Mouse (Mus musculus) liver, postnatal 0 days (tissue): ENCODE data around the gene Hypm. TPM values are rescaled to one million over a fixed set of nuclear protein-coding genes. Genes with fewer than 3 reads are reported as not detected.

ENCODE experiments used
- ATAC-seq: fragments of 200-750 bp; cut with Nextera tagmentation; 2 replicates; pipeline ENCODE4 v1.8.0; 2017; ENCODE audit warnings: mild to moderate bottlenecking, moderate library complexity
- DNase-seq: peaks from one replicate; pipeline ENCODE4 v3.0.0-alpha.2; 2016
- H3K27ac ChIP-seq: fragments of 300-500 bp; sonication (generic); 2 replicates; pipeline ENCODE4 v1.5.1; 2014; ENCODE audit warnings: antibody characterized with exemption, moderate library complexity, mild to moderate bottlenecking, low read depth
- H3K27me3 ChIP-seq: fragments of 300-500 bp; sonication (generic); 2 replicates; pipeline ENCODE4 v1.6.1; 2014; ENCODE audit warnings: low read length, control low read depth, mixed read lengths; ENCODE audit not compliant: insufficient read depth
- H3K36me3 ChIP-seq: fragments of 300-500 bp; sonication (generic); replicated peaks from 2 replicates; pipeline ENCODE4 v1.6.1; 2014; ENCODE audit warnings: mild to moderate bottlenecking, control low read depth, low read length, moderate library complexity, mixed read lengths; ENCODE audit not compliant: insufficient read depth
- H3K4me1 ChIP-seq: fragments of 300-500 bp; sonication (generic); 2 replicates; pipeline ENCODE4 v1.6.1; 2014; ENCODE audit warnings: antibody characterized with exemption, mild to moderate bottlenecking, control low read depth; ENCODE audit not compliant: insufficient read depth
- H3K4me2 ChIP-seq: fragments of 300-500 bp; sonication (generic); 2 replicates; pipeline ENCODE4 v1.6.1; 2014; ENCODE audit warnings: low read depth, mild to moderate bottlenecking, low read length, moderate library complexity, mixed read lengths
- H3K4me3 ChIP-seq: fragments of 300-500 bp; sonication (generic); 2 replicates; pipeline ENCODE4 v1.5.1; 2014; ENCODE audit warnings: low read depth, low read length
- H3K9ac ChIP-seq: fragments of 300-500 bp; sonication (generic); replicated peaks from 2 replicates; pipeline ENCODE4 v1.6.1; 2014; ENCODE audit warnings: mild to moderate bottlenecking, moderate library complexity
- H3K9me3 ChIP-seq: fragments of 300-500 bp; sonication (generic); 2 replicates; pipeline ENCODE4 v1.6.1; 2016; ENCODE audit warnings: mild to moderate bottlenecking, control low read depth, low read length, mixed read lengths
- CTCF ChIP-seq: sonication (generic); IDR thresholded peaks from 2 replicates; pipeline ENCODE4 v1.5.1; 2016; ENCODE audit warnings: antibody characterized with exemption, low read depth
- EP300 ChIP-seq: IDR thresholded peaks from 2 replicates; pipeline ENCODE4 v1.6.1; 2016; ENCODE audit warnings: antibody characterized with exemption, low read depth, mild to moderate bottlenecking
- WGBS: fragments of 180-500 bp; shearing (Covaris S2); extraction: QIAGEN DNeasy Blood & Tissue Kit; methylation state at CpG from one replicate; pipeline ENCODE4 v1.1.7; 2014; ENCODE audit not compliant: insufficient replicate concordance; 5-methylcytosine and 5-hydroxymethylcytosine counted together
- polyA plus RNA-seq: library from polyadenylated mRNA; unstranded; fragments of >200 nt; fragmentation: Nextera tagmentation; extraction: Ambion mirVana; gene quantifications from 2 replicates; pipeline ENCODE4 v1.2.1, GENCODE M21; 2015

Hypm gene
- not detected in 2 replicates for polyA plus RNA-seq

DNA sequence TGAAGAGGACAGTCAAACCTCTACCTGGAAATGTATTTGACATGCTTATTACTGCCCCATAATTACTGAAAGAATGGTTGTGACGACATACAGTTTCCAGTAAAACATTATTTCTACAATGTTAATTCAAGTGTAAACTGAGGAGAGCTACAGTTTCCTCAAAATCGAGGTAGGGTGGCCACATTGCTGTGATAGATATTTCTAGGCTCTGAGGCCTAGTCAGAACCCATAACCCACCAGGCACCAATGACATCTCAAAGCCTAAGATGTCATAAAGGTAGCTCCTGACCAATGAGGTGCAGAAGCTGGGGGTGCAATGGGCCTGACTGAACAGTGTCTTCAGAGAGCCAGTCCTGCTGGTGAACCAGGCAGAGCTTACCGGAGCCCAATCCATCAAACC lies at the start of gene Hypm:
Hypm (plus strand) TSS at position 301 of the 400 bp plus-strand sequence.
- Histone ChIP-seq H3K36me3 (no peaks in the 10 kb centered on the region), H3K4me1 (no peaks in the 10 kb centered on the region), H3K4me2 (no peak within 1 kb of the TSS), H3K9me3 (no peaks in the 10 kb centered on the region), H3K27ac (no peak within 1 kb of the TSS), H3K27me3 (no peaks in the 10 kb centered on the region), H3K9ac (no peak within 1 kb of the TSS), H3K4me3 (no peak within 1 kb of the TSS)
- no peak for DNase-seq
- TF ChIP-seq CTCF: no peak
- no peak for TF ChIP-seq EP300
- no peak for ATAC-seq
- 60% methylated on average over 3 of the region's 3 CpGs for WGBS

GRCm38 (mm10) chrX:9810101-9810500 lies 36.6 kb upstream of the Hypm start:
- Histone ChIP-seq H3K4me1 (no peaks in the 10 kb centered on the region), H3K27ac (no peak overlapping the region), H3K4me3 (no peak overlapping the region), H3K4me2 (no peak overlapping the region), H3K27me3 (no peaks in the 10 kb centered on the region), H3K9ac (no peak overlapping the region), H3K36me3 (no peaks in the 10 kb centered on the region), H3K9me3 (no peaks in the 10 kb centered on the region)
- ATAC-seq (no peak), DNase-seq (no peak)
- 67% methylated on average over 1 of the region's 1 CpGs for WGBS
- TF ChIP-seq EP300 (no peak), CTCF (no peak)

GRCm38 (mm10) chrX:9812469-9812868 lies 34.3 kb upstream of the Hypm start:
- TF ChIP-seq CTCF (no peak), EP300 (no peak)
- ATAC-seq: no peak

GRCm38 (mm10) chrX:9834779-9835178 lies 11.9 kb upstream of the Hypm start:
- Histone ChIP-seq H3K36me3 (no peaks in the 10 kb centered on the region), H3K27ac (no peak overlapping the region), H3K4me3 (no peak overlapping the region), H3K9me3 (no peaks in the 10 kb centered on the region), H3K27me3 (no peaks in the 10 kb centered on the region), H3K4me2 (no peak overlapping the region), H3K9ac (no peak overlapping the region), H3K4me1 (no peaks in the 10 kb centered on the region)
- DNase-seq (no peak), ATAC-seq (no peak)
- no peak for TF ChIP-seq CTCF
- 68% methylated on average over 2 of the region's 2 CpGs for WGBS

More at GRCm38 (mm10) chrX:9812469-9812868, 34.3 kb upstream of the Hypm start:
- no peak overlapping the region for H3K4me2 ChIP-seq
- H3K36me3 ChIP-seq: no peaks in the 10 kb centered on the region
- no peaks in the 10 kb centered on the region for H3K27me3 ChIP-seq
- DNase-seq: no peak
- no peaks in the 10 kb centered on the region for H3K9me3 ChIP-seq
- H3K27ac ChIP-seq: no peak overlapping the region
- H3K9ac ChIP-seq: no peak overlapping the region
- no peaks in the 10 kb centered on the region for H3K4me1 ChIP-seq
- no peak overlapping the region for H3K4me3 ChIP-seq

DNA sequence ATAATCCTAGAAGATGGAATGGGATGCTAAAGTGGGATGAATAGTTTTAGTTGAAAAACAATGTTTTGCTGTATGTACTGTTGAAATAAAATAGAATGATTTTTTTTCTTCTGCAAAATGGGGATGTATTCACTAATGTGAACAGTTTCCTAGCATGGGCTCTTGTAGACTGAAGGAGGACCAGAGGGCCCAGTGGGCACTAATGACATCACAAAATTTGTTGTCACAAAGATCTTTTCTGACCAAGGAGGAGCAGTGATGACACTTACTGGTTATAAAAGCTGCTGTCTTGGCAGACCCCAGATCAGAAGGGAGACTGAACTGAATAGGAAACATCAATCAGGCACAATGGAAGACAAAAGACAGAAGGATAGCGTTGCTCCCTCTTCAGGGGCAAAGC lies 2.7 kb downstream of the Hypm start, which contains the start of gene H2al3:
H2al3 (plus strand) TSS at position 301 of the 400 bp plus-strand sequence.
- Histone ChIP-seq H3K4me2 (no peak within 1 kb of the TSS), H3K9ac (no peak within 1 kb of the TSS), H3K36me3 (no peaks in the 10 kb centered on the region), H3K4me1 (no peaks in the 10 kb centered on the region), H3K27ac (no peak within 1 kb of the TSS), H3K9me3 (no peaks in the 10 kb centered on the region), H3K27me3 (no peaks in the 10 kb centered on the region), H3K4me3 (no peak within 1 kb of the TSS)
- no peak for DNase-seq
- no peak for TF ChIP-seq CTCF
- no peak for TF ChIP-seq EP300
- ATAC-seq: no peak
- 53% methylated on average over 1 of the region's 1 CpGs for WGBS

DNA sequence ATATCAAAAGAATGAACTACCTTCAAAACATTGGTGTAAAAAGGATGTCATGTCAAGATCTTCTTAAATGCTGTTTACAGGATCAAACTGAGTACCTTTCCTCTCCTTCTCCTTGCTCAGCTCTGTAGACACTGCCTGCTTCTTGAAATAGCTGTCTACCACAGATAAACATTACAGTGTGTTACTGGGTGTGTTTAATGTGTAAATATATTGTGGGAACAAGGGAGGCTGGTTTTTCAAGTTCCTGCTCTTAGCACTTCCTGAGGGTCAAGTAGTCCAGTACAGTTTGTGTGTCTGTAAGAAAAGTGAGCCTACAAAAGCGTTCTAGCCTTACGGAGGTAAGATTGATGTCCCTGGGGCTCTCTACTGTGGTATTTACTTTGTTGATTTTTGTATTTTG lies 15.1 kb downstream of the Hypm start:
- Histone ChIP-seq H3K27me3 (no peaks in the 10 kb centered on the region), H3K9ac (no peak overlapping the region), H3K4me3 (no peak overlapping the region), H3K4me2 (no peak overlapping the region), H3K27ac (no peak overlapping the region), H3K4me1 (no peaks in the 10 kb centered on the region), H3K9me3 (no peaks in the 10 kb centered on the region), H3K36me3 (no peaks in the 10 kb centered on the region)
- no peak for TF ChIP-seq EP300
- no peak for TF ChIP-seq CTCF
- WGBS: 66% methylated on average over 2 of the region's 2 CpGs
- DNase-seq: no peak
- no peak for ATAC-seq

- no peaks in the 10 kb centered on the region for H3K9me3 ChIP-seq
- no peak overlapping the region for H3K27ac ChIP-seq
- no peak overlapping the region for H3K9ac ChIP-seq
- 64% methylated on average over 2 of the region's 2 CpGs for WGBS
- no peak overlapping the region for H3K4me2 ChIP-seq
- no peaks in the 10 kb centered on the region for H3K27me3 ChIP-seq
- H3K4me1 ChIP-seq: no peaks in the 10 kb centered on the region
- no peaks in the 10 kb centered on the region for H3K36me3 ChIP-seq
- no peak for ATAC-seq
- DNase-seq: no peak
- TF ChIP-seq CTCF: no peak
- no peak for TF ChIP-seq EP300
- no peak overlapping the region for H3K4me3 ChIP-seq
These were observed 28.8 kb downstream of the Hypm start for GRCm38 (mm10) chrX:9875519-9875918.
